Mouse (Mus musculus) heart, adult 8-10 months (tissue): Measurements from ENCODE around the gene Paxbp1. TPM values are rescaled to one million over a fixed set of nuclear protein-coding genes. Genes with fewer than 3 reads are reported as not detected.

Experiments used
- DNase-seq: peaks from one replicate; pipeline ENCODE4 v3.0.0; 2022; ENCODE audit warnings: low spot score
- total RNA-seq, 4 experiments: library from RNA; stranded (reverse); gene quantifications; 2 replicates each; pipeline ENCODE4 v1.2.4; 2022

Paxbp1 gene
- total RNA-seq, 4 experiments from 2014 or later: 8.1 to 18.6 (median 12.5) TPM

DNA sequence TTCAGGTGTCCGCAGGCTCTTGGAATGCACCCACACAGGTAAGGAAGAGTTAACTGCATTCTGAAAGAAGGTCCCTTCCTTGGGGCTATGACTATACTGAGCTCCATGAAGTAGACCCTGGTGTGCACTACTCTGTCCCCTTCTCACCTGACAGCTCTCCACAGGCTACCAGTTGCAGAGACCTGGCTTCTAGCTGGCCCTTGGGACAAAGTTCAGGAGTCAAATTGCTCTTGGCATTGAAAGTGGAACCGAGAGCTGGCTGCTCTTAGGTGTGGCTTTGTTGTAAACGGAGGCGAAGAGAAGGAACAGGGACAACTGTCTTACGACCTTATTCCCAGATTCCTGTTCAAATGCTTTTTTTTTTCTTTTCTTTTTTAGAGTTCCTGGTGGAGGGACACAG, 10.8 kb upstream of the Paxbp1 start:
- DNase-seq: no peak

DNA sequence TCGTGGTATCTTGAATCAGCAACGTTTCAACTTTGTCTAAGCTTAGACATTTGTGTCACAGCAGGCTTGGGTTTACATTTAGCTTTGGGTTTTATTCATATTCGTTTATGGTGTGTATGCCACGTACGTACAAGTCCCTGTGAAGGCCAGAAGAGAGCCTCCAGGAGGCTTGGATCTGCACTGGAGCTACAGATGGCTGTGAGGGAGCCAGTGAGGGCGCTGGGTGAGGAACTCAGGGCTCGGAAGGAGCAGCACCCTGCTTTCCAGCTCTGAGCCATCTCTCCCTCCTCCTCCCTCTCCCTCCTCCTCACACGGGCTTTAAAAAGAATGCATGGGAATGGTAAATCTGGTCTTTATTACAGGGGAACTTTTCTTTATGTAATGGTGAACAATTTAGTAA, 9.3 kb upstream of the Paxbp1 start:
- DNase-seq: no peak

DNA sequence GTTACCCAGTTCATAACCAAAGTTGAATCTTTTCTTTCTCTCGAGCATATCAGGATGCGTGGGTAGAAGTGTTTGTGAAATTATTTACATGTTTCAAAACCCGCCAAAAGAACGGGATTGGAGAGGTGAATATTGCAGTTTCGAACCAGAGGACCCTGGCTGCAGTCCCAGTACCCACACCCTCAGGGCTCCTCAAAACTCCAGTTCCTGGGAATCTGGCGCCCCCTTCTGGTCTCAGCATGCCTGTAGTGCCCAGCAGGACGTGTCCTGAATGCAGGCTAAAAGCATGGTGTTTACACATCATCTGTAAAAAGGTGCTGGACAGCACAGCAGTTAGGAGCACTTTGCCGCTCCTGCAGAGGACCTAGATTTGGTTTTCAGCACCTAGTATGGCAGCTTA, 1.2 kb upstream of the Paxbp1 start:
- no peak for DNase-seq

DNA sequence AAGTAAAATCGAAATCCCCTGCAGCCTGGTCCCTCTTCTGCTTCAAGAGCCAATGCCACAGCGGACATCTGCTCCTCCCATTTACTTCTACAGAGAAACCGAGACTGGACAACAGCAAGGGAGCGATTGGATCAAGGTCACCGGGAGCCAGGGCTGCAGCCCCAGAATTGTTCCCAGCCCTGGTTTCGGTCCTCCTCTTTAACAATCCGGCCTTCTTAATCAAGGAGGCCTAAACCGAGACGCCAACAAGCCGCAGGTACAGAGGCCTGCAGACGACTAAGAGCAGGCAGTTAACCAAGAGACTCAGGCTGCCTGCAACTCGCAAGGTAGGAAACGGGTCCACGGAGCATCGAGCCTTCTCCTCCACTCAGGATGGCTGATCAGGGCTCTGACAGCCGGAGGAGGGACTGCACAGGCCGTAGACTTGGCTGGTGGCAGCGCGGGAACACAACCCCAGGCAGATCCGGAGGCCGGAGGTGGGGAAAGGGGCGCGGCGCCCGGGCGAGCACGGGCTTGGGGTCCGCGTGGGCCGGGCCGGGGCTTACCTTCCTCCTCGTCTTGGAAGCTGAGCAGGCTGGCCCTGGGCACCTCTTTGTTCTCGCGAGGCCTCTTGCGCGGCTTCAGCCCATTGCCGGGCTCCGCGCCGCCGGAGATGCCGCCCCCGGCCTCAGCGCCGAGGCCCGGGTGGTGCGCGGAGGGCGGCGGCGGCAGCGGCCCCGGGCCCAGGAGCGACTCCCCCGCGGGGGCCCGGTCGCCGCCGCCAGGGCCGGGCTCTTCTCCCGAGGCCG, 688 bp downstream of the Paxbp1 start:
- no peak for DNase-seq

DNA sequence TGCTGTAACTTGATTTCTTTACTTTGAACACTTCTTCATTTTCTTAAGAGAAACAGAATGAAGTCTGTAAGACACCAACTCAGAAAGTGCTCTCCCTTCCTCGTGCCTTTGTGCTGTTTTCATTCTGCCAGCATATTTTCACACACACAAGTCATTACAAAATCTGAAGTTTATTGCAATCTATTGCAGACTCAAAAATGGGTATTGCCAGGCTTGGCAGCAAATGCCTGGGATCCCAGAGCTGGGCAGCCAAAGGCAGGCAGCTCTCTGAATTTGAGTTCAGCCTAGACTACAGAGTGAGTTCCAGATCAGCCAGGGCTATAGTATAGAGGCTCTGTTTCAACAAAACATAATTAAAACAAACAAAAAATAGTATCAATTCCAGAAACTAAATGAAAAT, 1.7 kb downstream of the Paxbp1 start:
- DNase-seq: no peak

DNA sequence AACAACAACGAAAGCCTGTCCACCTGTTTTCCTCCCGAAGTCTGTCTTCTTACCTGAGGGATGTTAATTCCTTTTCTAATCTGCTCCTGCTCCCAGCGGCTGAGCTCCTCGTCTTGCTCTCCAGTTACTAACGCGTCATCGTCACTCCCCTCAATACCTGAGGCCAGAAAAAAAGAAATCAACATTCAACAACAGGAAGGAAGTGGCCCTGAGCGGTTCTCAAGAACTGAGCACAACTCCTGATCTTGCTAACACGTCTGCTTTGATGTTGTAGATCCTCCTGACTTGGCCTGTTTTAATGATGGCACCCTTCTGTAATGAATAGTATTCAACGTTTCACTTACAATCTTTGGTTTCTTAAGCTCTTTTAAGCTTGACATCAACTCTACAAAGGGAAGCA, 8.5 kb downstream of the Paxbp1 start:
- DNase-seq: no peak

DNA sequence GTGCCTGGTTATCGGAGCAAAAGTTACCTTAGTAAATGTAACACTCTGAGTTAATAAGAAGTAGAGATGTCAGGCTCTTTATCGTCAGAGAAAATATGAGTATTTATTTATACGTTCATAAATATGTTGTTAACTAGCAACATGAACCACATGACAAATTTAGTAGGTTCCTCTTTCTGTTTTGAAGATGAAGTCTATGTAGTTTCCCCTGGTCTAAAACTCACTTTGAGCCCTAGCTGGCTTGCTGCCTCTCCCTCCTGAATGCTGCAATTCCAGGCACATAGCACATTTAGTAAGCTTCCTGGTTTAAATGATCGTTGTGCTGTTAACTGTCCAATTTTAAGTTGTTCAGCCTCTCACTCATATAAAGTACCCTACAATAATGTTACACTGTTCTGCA, 13.6 kb downstream of the Paxbp1 start:
- DNase-seq: no peak

DNA sequence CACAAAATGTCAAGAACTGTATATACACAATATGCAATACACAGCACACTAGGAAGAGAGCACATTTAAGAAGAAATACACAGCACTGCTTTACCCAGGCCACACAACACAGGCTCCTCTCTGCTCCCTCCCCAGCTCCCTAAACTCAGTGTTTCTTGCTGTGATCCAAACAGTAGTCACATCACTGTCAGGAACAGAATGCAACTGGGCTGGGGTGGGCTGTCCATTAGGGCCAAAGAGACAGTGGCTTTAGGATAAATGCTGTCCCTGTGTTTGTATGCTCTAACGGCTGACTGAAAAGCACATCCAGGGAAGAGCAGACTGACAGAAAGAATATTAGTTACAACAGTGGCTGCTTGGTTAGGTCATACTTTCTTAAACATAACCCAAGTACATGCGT, 14.4 kb downstream of the Paxbp1 start:
- DNase-seq: no peak

DNA sequence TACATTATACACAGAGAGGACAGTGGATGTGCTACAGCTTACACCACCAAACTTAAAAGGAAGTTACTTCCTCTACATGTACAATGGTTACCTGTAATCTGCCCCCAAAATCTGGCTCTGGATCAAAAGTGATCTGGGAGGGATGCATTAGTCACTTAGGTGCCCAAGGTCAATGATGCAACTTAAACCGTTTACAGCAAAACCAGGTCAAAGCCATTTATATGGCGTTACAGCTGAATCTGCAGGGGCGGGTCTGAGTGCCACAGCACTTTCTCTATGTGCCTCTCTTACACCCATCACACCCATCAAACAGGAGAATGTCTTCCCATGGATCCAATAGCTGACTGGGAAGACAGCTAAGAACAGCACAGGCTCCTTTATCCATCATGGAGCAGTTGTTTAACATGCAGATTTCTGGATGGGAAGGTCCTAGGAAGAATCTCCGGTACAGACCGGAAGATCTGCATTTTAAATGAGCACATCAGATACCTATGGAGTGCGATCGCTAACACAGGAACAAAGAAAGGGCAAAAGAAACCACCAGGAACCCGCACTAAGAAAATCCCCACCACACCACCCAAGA, 15.1 kb downstream of the Paxbp1 start:
- DNase-seq: no peak

DNA sequence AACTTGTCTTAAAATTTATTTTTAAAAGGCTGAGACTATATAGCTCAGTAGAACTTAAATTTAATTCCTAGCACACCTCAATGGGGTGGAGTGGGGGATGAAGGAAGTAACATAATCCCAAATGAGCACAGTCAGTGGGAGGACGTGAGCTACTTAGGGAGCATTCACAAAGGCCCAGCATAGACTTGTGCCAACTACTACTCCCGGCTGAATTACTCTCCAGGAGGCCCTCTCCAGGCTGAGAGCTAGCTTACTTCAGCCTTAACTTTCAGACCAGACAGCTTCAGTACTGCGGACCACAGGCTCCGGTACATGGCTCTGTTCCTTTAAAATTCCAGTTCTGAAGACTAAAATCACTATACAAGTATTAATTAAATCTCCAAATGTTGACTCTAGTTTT, 18.1 kb downstream of the Paxbp1 start:
- no peak for DNase-seq

DNA sequence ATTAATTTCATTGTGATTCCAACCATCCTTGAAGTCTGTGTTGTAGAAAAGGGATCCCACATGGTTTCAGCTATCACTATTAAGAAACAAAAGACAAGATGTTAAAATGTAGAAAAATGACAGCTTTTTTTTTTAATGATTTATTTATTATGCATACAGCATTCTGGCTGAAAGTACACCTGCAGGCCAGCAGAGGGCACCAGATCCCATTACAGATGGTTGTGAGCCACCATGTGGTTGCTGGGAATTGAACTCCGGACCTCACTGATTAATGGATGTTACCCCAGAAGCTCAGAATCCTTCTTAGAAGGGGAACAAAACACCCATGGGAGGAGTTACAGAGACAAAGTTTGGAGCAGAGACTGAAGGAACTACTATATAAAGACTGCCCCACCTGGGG, 21.0 kb downstream of the Paxbp1 start:
- no peak for DNase-seq

DNA sequence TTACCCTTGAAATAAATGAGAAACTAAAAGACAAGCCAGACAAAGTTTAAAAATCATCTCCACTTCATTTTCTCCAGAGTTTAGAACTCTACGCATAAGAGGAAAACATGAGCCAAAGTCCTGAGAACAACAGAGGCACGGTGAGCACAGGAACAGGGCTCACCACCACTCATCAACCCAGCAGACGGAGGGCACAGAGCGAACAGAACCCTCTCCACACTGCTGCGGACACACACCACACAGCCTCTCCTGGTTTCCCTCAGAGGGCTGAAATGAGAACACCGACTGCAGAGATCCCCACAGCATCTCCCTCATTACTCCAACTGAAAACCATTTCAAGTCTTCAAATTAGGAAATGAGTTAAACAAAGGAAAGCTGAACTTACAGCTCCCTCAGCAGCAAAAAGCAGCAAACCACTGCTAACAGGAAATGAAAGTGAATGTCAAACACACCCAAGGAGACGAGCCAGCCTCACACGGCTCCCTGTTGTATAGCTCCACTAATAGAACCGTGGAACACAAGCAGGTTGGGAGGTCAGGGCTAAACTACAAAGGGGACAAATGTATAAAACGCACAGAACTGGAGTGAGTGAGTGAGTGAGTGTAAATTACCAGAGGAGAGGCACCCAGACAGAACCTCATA, 23.4 kb downstream of the Paxbp1 start:
- DNase-seq: no peak

DNA sequence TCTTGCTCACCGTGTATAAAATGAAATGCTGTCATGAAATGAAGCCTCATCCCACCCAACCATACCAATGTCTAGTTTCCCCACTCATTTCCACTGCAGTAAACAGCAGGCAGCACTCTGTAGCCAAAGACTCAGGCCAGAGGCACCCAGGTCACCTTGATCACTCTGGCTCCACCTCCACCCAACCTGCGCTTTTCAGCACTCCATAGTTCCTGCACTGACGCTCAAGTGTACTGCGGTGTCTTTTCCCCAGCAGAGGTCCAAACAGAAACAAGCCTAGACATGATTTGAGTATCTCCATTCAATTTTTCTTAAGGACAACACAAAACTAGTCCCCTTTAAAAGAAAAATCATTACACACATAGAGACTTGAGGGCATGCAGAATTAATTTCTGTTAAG, 24.9 kb downstream of the Paxbp1 start:
- DNase-seq: no peak

DNA sequence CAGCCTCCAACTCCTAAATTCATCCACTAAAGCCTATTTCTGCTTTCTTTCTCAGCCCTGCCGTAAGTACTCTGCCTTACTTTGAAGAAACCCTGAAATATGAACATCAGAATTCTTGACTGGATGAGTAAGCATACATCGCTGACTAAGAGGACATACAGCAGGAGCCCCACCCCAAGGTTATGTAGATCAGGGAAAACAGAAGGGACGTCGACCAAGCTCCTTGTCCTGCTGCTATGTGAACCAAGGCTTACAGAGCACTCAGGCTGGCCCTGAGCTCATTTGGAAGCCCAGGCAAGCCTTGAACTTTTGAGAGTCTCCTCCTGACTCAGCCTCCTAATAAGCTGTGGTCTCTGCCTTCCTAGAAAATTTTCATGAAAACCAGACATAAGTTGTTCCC, 28.6 kb downstream of the Paxbp1 start:
- no peak for DNase-seq

DNA sequence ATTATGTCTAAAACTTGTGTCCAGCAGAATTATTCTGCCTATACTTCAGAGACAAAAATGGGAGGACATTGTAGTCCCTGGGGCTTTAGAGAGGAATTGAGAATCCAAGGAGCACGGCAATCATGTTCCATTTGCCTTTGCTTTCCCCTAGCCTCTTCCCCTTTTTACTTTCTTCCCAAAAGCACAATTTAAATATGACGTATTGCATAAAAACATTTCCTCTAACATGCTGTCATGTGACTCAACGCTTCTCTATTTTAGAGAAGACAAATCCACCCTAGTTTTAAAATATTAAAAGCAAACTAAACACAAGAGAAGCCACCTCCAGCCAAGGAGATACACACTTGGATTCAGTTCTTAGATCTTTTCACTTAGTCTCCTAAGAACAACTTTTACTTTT, 32.5 kb downstream of the Paxbp1 start:
- DNase-seq: peak; percentile 24

DNA sequence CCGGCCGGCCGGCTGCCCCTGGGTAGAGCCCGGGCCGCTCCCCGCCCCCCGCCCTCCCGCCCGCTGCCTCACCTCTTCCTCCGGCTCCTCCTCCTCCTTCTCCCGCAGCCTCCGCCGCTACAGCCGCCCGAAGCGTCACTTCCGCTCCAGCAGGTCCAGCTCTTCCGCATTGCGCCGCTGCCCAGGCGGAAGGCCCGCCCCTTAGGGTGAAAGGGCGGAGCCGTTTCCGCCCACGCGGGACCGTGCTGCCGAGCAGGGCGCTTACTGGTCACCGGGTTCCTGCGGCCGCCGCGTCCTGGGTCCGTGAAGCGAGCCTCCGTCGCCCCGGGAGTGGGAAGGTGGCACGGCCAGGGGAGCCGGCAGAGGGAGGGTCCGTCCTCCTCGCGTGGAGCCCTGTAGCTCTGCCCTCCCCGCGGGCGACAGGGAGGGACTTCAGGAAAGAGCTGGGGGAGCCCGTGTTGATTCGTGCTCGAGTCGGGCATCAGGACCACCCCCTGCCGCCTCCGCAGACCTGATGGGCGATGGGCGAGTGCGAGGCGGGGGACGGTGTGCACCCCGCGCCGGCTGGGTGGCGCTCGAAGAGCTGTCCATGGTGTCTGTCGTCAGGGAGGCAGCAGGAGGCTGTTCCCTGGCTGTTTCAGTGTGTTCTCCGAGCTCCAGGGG, 33.2 kb downstream of the Paxbp1 start, which contains the start of gene Synj1:
Gene Synj1 (minus strand): TSS at position 288 of the 663 bp plus-strand sequence.
- peak; percentile 84 for DNase-seq

DNA sequence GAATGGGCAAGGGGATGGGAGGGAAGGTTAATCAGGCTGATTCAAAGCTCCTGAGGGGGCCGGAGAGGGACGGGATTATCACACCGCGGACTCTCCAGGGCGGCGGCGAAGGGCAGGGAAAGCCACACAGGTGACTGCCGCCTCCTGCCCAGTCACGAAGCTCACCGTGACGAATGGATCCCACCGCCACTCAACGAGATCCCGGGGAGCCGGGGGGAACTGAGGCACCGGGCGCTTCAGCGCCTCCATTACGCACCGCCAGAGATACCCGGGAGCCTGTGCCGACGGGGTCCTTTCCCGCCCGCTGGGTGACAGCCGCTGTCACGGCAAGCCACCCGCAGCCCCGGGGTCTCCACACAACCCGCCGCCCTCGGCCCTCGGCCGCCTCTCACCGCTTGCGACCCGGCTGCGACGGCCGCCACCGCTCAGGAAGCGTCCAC, 33.7 kb downstream of the Paxbp1 start:
- DNase-seq: no peak

DNA sequence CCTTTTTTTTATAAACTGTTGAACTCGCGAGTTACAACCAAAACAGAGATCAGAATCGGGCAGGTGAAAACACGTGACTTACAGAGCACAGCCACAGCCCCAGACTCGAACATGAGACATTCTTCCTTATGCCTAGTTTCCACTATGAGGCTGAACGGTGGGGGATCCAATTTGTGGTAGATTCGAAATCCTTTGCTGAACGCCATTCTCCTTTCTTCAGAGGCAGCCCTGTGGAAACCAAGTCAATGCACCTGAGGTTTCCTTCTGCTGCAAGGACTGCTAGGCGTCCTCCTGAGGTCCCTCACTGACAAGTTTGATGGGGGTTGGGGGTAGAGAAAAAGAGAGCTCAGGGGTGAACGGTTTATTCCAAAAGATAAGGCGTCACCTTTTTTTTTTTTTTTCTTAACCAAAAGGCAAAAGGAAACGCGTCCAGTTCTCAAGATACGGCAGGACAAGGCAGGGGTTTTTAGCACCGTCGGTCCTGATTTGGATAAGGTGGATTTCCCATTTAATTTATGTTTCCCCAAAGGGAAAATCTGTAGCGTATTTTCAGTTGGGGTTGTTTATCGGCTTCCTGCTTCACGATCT, 34.3 kb downstream of the Paxbp1 start:
- DNase-seq: no peak

DNA sequence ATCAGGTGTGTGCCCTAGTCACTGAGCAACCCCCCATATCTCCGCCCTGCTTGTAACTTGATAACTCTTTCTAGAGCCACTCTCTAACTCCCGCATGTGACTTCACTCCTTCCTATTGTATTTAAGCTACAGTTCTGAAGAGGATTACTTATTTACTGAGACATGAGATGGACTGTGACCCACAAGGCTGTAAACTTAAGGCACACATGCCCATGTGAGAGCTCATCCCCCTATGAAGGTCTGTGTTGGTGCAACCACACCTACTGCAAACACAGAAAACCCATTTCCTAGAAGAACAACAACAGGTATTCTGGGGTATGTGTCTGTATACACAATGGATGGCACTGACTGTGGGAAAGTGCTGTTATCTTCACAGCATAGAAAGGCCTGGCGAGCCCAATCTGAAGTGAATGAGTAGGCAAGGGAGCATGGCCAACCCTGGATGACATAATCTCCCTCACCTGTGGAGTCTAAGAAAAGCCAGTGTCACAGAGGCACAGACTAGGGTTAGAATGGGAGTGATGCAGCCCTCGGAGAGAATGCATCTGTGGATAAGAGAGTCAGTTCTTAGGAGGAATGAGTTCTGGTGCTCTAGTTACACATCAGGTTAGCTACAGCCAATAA, 39.3 kb downstream of the Paxbp1 start:
- DNase-seq: no peak

DNA sequence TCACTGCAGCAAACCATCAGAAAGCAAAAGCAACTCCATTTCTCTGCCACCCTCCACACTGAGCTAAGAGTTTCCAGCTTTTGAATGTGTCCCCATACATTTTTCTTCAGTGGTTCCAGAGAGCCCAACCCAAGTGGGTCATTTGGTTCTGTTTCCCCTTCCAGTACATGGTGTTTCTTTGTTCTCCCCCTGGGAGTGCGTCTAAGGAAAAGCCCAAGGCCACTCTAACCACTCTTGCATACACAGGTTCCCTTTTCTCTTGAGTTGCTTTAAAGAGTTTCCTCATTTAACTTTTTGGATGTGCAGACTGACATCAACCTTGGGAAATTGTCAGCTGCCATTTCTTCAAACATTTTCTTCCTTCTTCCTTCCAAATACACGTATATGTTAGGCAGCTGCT, 43.2 kb downstream of the Paxbp1 start:
- no peak for DNase-seq

DNA sequence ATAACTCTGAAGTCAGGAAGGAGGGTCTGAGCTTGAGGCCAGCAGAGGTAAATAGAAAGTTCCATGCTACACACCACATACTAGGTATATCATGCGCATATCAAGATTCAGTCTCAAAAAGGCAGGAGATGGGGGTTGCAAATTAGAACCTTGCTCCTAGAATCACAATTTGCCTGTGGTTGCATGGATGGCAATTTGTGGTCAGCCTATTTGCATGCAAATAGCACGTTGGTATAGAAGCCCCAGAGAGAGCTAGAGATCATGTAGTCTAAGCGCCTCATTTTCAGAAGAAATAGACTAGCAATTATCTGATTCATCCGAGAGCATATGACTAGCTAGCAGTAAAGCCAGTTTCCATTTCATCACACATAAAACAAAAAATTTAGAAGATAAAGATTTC, 44.5 kb downstream of the Paxbp1 start:
- no peak for DNase-seq

DNA sequence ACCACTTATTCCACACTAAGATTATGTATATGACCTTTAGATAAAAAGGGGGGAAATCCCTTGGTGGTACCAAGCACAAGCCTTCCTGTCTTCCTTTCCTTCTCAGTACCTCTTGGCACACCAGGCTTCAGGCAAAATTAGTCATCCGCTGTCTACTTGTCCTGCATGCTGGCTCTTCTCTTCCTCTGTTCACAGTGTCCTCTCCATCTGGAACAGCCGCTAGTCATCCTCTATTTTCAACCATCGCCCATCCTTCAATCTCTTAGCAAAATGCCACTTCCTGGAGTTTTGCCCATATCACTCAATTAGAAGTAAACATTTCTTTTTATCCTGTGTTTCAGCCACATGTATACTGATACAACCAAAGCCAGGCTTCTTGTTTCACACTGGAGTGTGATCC, 46.5 kb downstream of the Paxbp1 start:
- no peak for DNase-seq
